Mouse (Mus musculus) stomach, postnatal 0 days (tissue): ENCODE results near the gene Nmb.

ENCODE experiments used
- CTCF ChIP-seq: IDR thresholded peaks from 2 replicates; pipeline ENCODE4 v1.5.1; 2016; ENCODE audit warnings: antibody characterized with exemption, low read depth, mild to moderate bottlenecking, moderate library complexity
- EP300 ChIP-seq: optimal IDR thresholded peaks from 2 replicates; pipeline ENCODE3; 2016; ENCODE audit warnings: antibody characterized with exemption

DNA sequence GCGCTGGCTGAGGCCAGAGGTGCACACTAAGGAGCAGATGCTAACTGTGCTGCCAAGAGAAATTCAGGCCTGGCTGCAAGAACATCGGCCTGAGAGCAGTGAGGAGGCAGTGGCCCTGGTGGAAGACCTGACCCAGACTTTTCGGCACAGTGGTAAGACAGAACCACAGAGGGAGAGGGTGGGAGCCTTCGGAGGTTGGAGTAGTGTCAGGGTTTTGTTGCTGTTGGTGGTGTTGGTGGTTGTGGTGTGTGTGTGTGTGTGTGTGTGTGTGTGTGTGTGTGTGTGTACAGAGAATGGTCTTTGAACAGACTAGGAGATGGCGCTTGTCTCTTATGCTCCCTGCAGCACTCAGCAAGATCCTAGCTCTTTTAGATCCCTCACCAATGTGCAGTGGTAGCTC is 41.4 kb downstream of the Nmb start:
- TF ChIP-seq CTCF: no peak
- no peak for TF ChIP-seq EP300
